Mouse (Mus musculus) left cerebral cortex, postnatal 36 days (tissue): ENCODE results near the gene Polk. TPM values are rescaled to one million over a fixed set of nuclear protein-coding genes. Genes with fewer than 3 reads are reported as not detected.

Experiments used
- DNase-seq, 2 experiments: peaks; one replicate each; pipeline ENCODE4 v3.0.0; 2021 to 2022; ENCODE audit warnings: low spot score in 2 of 2, mixed read lengths in 1 of 2
- intact Hi-C: fragments of 180-260 bp; cut with DNase I; formaldehyde crosslinking; loops from one replicate; pipeline ENCODE4 v1.15.1; 2025
- total RNA-seq, 2 experiments: library from RNA; stranded (reverse); gene quantifications; 2 replicates each; pipeline ENCODE4 v1.2.3; 2021

Polk gene
- total RNA-seq: 10 to 100 TPM; 11.7 to 15.6 TPM

GRCm38 (mm10) chr13:96542081-96542889, at the start of gene Polk, which contains the start of gene Col4a3bp:
Gene Polk (minus strand): TSS chr13:96542579.
Gene Col4a3bp (plus strand): TSS chr13:96542618.
- peak; percentile 97 to 98 for DNase-seq
- intact Hi-C loops: loop anchor here (5.0 kb wide), 2 partner anchors 50 to 110 kb away; no protein-coding TSS in a partner anchor

GRCm38 (mm10) chr13:96588642-96589041, 46.3 kb upstream of the Polk start:
- DNase-seq: no peak
- intact Hi-C loops: no loop called here

GRCm38 (mm10) chr13:96586540-96586939, 44.2 kb upstream of the Polk start:
- intact Hi-C loops: no loop called here
- DNase-seq: no peak

- no peak for DNase-seq
- intact Hi-C loops: no loop called here
These were observed 41.8 kb upstream of the Polk start for GRCm38 (mm10) chr13:96584201-96584600.

GRCm38 (mm10) chr13:96579979-96580378, 37.6 kb upstream of the Polk start:
- intact Hi-C loops: no loop called here
- DNase-seq: no peak

GRCm38 (mm10) chr13:96579104-96579503, 36.7 kb upstream of the Polk start:
- intact Hi-C loops: no loop called here
- DNase-seq: no peak

GRCm38 (mm10) chr13:96574170-96574569, 31.8 kb upstream of the Polk start:
- intact Hi-C loops: no loop called here
- no peak for DNase-seq

GRCm38 (mm10) chr13:96571016-96571361, 28.6 kb upstream of the Polk start:
- intact Hi-C loops: no loop called here
- no peak for DNase-seq

- no peak for DNase-seq
- intact Hi-C loops: no loop called here
These were observed 28.1 kb upstream of the Polk start for GRCm38 (mm10) chr13:96570313-96571015.

GRCm38 (mm10) chr13:96567977-96568376, 25.6 kb upstream of the Polk start:
- DNase-seq: no peak
- intact Hi-C loops: no loop called here

- intact Hi-C loops: no loop called here
- DNase-seq: no peak
These were observed 12.7 kb upstream of the Polk start for GRCm38 (mm10) chr13:96555099-96555498.

GRCm38 (mm10) chr13:96547941-96548340, 5.6 kb upstream of the Polk start:
- intact Hi-C loops: no loop called here
- no peak for DNase-seq

GRCm38 (mm10) chr13:96547250-96547649, 4.9 kb upstream of the Polk start:
- no peak for DNase-seq
- intact Hi-C loops: no loop called here

GRCm38 (mm10) chr13:96544506-96544905, 2.1 kb upstream of the Polk start:
- no peak for DNase-seq
- intact Hi-C loops: loop anchor here (5.0 kb wide), 2 partner anchors 48 to 112 kb away; no protein-coding TSS in a partner anchor

- DNase-seq: no peak
- intact Hi-C loops: loop anchor here (5.0 kb wide), 2 partner anchors 49 to 111 kb away; no protein-coding TSS in a partner anchor
These were observed 817 bp upstream of the Polk start for GRCm38 (mm10) chr13:96542901-96543891.

- no peak for DNase-seq
- intact Hi-C loops: loop anchor here (5.0 kb wide), 2 partner anchors 51 to 109 kb away; no protein-coding TSS in a partner anchor
These were observed 998 bp downstream of the Polk start for GRCm38 (mm10) chr13:96541381-96541780.

- intact Hi-C loops: no loop called here
- no peak for DNase-seq
These were observed 4.3 kb downstream of the Polk start for GRCm38 (mm10) chr13:96538103-96538502.

- DNase-seq: no peak
- intact Hi-C loops: no loop called here
These were observed 5.4 kb downstream of the Polk start for GRCm38 (mm10) chr13:96536821-96537572.

GRCm38 (mm10) chr13:96533742-96534141, 8.6 kb downstream of the Polk start:
- intact Hi-C loops: no loop called here
- DNase-seq: no peak
